Mouse (Mus musculus): ENCODE data around the gene Cep19. TPM values are rescaled to one million over a fixed set of nuclear protein-coding genes. Genes with fewer than 3 reads are reported as not detected.

The Cep19 gene
- total and polyA plus RNA-seq, 3 experiments, result 7.1 to 8.7 TPM; not detected in 1

Other genes with a start within 250 kb of the Cep19 start
- gene Meltf, start 221.0 kb upstream of the Cep19 start, total RNA-seq (2012; rRNA removed), result not detected in 2 replicates
- not detected for gene Meltf, start 221.0 kb upstream of the Cep19 start, polyA plus RNA-seq (2012; ENCODE audit: insufficient read depth in 1 of 2, insufficient read length in 2 of 2, low read depth in 1 of 2, low replicate concordance in 2 of 2, missing spikeins in 1 of 2)
- gene Pigz, start 165.9 kb upstream of the Cep19 start, total RNA-seq (2012; rRNA removed), result 0.23 and 0.26 TPM in 2 replicates
- under 1 TPM in 1 of 2 experiments, not detected in 1; 0.28 TPM for gene Pigz, start 165.9 kb upstream of the Cep19 start, polyA plus RNA-seq (2012; ENCODE audit: insufficient read depth in 1 of 2, insufficient read length in 2 of 2, low read depth in 1 of 2, low replicate concordance in 2 of 2, missing spikeins in 1 of 2)
- 41.9 and 44.4 TPM in 2 replicates for gene 0610012G03Rik, start 151.3 kb upstream of the Cep19 start, total RNA-seq (2012; rRNA removed)
- gene 0610012G03Rik, start 151.3 kb upstream of the Cep19 start, polyA plus RNA-seq (2012; ENCODE audit: insufficient read depth in 1 of 2, insufficient read length in 2 of 2, low read depth in 1 of 2, low replicate concordance in 2 of 2, missing spikeins in 1 of 2), result 10 to 100 TPM in 1 of 2 experiments, not detected in 1; 56.2 TPM
- 79.6 and 100 TPM in 2 replicates for gene Ncbp2, start 151.3 kb upstream of the Cep19 start, total RNA-seq (2012; rRNA removed)
- gene Ncbp2, start 151.3 kb upstream of the Cep19 start, polyA plus RNA-seq (2012; ENCODE audit: insufficient read depth in 1 of 2, insufficient read length in 2 of 2, low read depth in 1 of 2, low replicate concordance in 2 of 2, missing spikeins in 1 of 2), result 100 to 1,000 TPM in 1 of 2 experiments, not detected in 1; 222 TPM
- gene Senp5, start 96.5 kb upstream of the Cep19 start, total RNA-seq (2012; rRNA removed), result 9.2 and 10.3 TPM in 2 replicates
- gene Senp5, start 96.5 kb upstream of the Cep19 start, polyA plus RNA-seq (2012; ENCODE audit: insufficient read depth in 1 of 2, insufficient read length in 2 of 2, low read depth in 1 of 2, low replicate concordance in 2 of 2, missing spikeins in 1 of 2), result 10 to 100 TPM in 1 of 2 experiments, not detected in 1; 12.5 TPM
- gene Pak2, start 20.5 kb upstream of the Cep19 start, total RNA-seq (2012; rRNA removed), result 23.0 and 23.4 TPM in 2 replicates
- 10 to 100 TPM; 34.1 to 67.2 TPM for gene Pak2, start 20.5 kb upstream of the Cep19 start, polyA plus RNA-seq (2012; ENCODE audit: insufficient read depth in 1 of 2, insufficient read length in 2 of 2, low read depth in 1 of 2, low replicate concordance in 2 of 2, missing spikeins in 1 of 2)
- gene Pigx, start 60 bp upstream of the Cep19 start, total RNA-seq (2012; rRNA removed), result 22.3 and 24.0 TPM in 2 replicates
- gene Pigx, start 60 bp upstream of the Cep19 start, polyA plus RNA-seq (2012; ENCODE audit: insufficient read depth in 1 of 2, insufficient read length in 2 of 2, low read depth in 1 of 2, low replicate concordance in 2 of 2, missing spikeins in 1 of 2), result 10 to 100 TPM in 1 of 2 experiments, not detected in 1; 29.5 TPM
- 56.1 and 59.8 TPM in 2 replicates for gene Nrros, start 65.8 kb downstream of the Cep19 start, total RNA-seq (2012; rRNA removed)
- gene Nrros, start 65.8 kb downstream of the Cep19 start, polyA plus RNA-seq (2012; ENCODE audit: insufficient read depth in 1 of 2, insufficient read length in 2 of 2, low read depth in 1 of 2, low replicate concordance in 2 of 2, missing spikeins in 1 of 2), result 10 to 100 TPM in 1 of 2 experiments, not detected in 1; 55.9 TPM
- not detected in 2 replicates for gene Bex6, start 80.0 kb downstream of the Cep19 start, total RNA-seq (2012; rRNA removed)
- gene Bex6, start 80.0 kb downstream of the Cep19 start, polyA plus RNA-seq (2012; ENCODE audit: insufficient read depth in 1 of 2, insufficient read length in 2 of 2, low read depth in 1 of 2, low replicate concordance in 2 of 2, missing spikeins in 1 of 2), result not detected
- 17.5 and 19.3 TPM in 2 replicates for gene Fbxo45, start 147.4 kb downstream of the Cep19 start, total RNA-seq (2012; rRNA removed)
- gene Fbxo45, start 147.4 kb downstream of the Cep19 start, polyA plus RNA-seq (2012; ENCODE audit: insufficient read depth in 1 of 2, insufficient read length in 2 of 2, low read depth in 1 of 2, low replicate concordance in 2 of 2, missing spikeins in 1 of 2), result 10 to 100 TPM in 1 of 2 experiments, not detected in 1; 15.4 TPM
- 16.8 and 18.0 TPM in 2 replicates for gene Wdr53, start 147.4 kb downstream of the Cep19 start, total RNA-seq (2012; rRNA removed)
- gene Wdr53, start 147.4 kb downstream of the Cep19 start, polyA plus RNA-seq (2012; ENCODE audit: insufficient read depth in 1 of 2, insufficient read length in 2 of 2, low read depth in 1 of 2, low replicate concordance in 2 of 2, missing spikeins in 1 of 2), result 10 to 100 TPM in 1 of 2 experiments, not detected in 1; 20.9 TPM
- gene Smco1, start 171.7 kb downstream of the Cep19 start, total RNA-seq (2012; rRNA removed), result not detected in 2 replicates
- gene Smco1, start 171.7 kb downstream of the Cep19 start, polyA plus RNA-seq (2012; ENCODE audit: insufficient read depth in 1 of 2, insufficient read length in 2 of 2, low read depth in 1 of 2, low replicate concordance in 2 of 2, missing spikeins in 1 of 2), result not detected
- gene Rnf168, start 177.7 kb downstream of the Cep19 start, total RNA-seq (2012; rRNA removed), result 17.6 TPM in 2 replicates
- 10 to 100 TPM; 14.9 to 61.5 TPM for gene Rnf168, start 177.7 kb downstream of the Cep19 start, polyA plus RNA-seq (2012; ENCODE audit: insufficient read depth in 1 of 2, insufficient read length in 2 of 2, low read depth in 1 of 2, low replicate concordance in 2 of 2, missing spikeins in 1 of 2)
- 8.1 and 8.9 TPM in 2 replicates for gene Ubxn7, start 232.5 kb downstream of the Cep19 start, total RNA-seq (2012; rRNA removed)
- 10 to 100 TPM; 11.0 to 51.2 TPM for gene Ubxn7, start 232.5 kb downstream of the Cep19 start, polyA plus RNA-seq (2012; ENCODE audit: insufficient read depth in 1 of 2, insufficient read length in 2 of 2, low read depth in 1 of 2, low replicate concordance in 2 of 2, missing spikeins in 1 of 2)